Mouse (Mus musculus): ENCODE measurements around the gene Ankrd53. TPM values are rescaled to one million over a fixed set of nuclear protein-coding genes. Genes with fewer than 3 reads are reported as not detected.

The Ankrd53 gene
- 0.46 TPM for polyA plus RNA-seq (2014; fragmentation: Illumina TruSeq; extraction: RNeasy Lipid Tissue Mini Kit (QIAGEN cat#74804); ENCODE audit: low read depth, low replicate concordance)

DNA sequence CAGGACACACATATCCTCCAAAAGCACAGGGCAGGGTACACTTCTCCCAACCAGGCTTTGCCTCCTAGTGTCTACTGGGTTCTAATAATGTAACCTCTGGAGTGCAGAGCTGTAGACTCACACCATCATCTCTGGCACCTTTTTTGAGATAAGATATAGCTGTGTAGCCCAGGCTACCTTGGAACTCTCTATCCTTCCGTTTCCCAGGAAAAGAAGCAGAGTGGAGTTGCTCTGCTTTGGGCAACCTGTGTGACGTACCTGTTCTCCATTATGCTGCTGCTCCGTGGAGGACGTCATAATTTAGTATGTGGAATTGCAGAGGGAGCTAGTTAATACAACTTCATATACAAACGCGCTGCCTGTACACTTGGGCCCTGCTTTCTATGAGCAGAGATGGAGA is at the start of gene Ankrd53:
Gene Ankrd53, plus strand, starts transcription at position 301 of the 400 bp plus-strand sequence.

GRCm38 (mm10) chr6:83742761-83743160 is 19.7 kb upstream of the Ankrd53 start, which contains the start of gene Atp6v1b1:
TSS of gene Atp6v1b1 (plus strand) at chr6:83742990.

GRCm38 (mm10) chr6:83775638-83776293 is 13.3 kb downstream of the Ankrd53 start, which contains the start of gene Tex261:
TSS of gene Tex261 (minus strand) at chr6:83775813.

DNA sequence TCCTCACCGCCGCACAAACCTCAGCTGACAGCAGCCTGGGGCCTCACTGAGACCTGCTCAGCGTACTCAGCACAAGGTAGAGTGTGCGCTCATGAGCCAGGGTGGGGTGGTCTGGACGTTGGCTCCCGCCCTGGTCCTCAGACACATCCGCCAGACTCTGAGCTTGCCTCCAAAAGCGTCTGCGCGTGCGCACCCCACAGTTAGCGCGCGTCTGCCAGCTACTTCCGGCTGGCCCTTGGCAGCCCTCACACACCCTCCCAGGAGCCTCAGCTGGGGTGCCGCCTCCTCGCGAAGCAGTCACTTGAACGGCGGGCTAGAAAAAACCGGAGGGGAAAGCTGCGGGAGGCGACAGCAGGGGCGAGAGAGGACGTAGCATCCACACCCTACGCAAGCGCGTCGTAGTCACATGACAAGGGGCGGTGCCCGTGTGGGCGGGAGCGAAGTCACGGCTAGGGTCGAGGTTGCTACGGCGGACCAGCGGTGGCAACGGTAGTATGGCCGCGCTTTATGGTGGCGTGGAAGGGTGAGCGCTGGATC is 32.4 kb downstream of the Ankrd53 start, which contains the start of gene Nagk:
Gene Nagk, plus strand, starts transcription at position 223 of the 537 bp plus-strand sequence.

Other genes starting within 250 kb of the Ankrd53 start
- gene Actg2, start 226.4 kb upstream of the Ankrd53 start, polyA plus RNA-seq (2014; fragmentation: Illumina TruSeq; extraction: RNeasy Lipid Tissue Mini Kit (QIAGEN cat#74804); ENCODE audit: low read depth, low replicate concordance) = 787 TPM
- gene Stambp, start 189.9 kb upstream of the Ankrd53 start, polyA plus RNA-seq (2014; fragmentation: Illumina TruSeq; extraction: RNeasy Lipid Tissue Mini Kit (QIAGEN cat#74804); ENCODE audit: low read depth, low replicate concordance) = 24.4 TPM
- gene Clec4f, start 106.5 kb upstream of the Ankrd53 start, polyA plus RNA-seq (2014; fragmentation: Illumina TruSeq; extraction: RNeasy Lipid Tissue Mini Kit (QIAGEN cat#74804); ENCODE audit: low read depth, low replicate concordance) = not detected
- not detected for gene Cd207, start 84.8 kb upstream of the Ankrd53 start, polyA plus RNA-seq (2014; fragmentation: Illumina TruSeq; extraction: RNeasy Lipid Tissue Mini Kit (QIAGEN cat#74804); ENCODE audit: low read depth, low replicate concordance)
- gene Vax2, start 51.4 kb upstream of the Ankrd53 start, polyA plus RNA-seq (2014; fragmentation: Illumina TruSeq; extraction: RNeasy Lipid Tissue Mini Kit (QIAGEN cat#74804); ENCODE audit: low read depth, low replicate concordance) = not detected
- 9.2 TPM for gene Atp6v1b1, start 19.7 kb upstream of the Ankrd53 start, polyA plus RNA-seq (2014; fragmentation: Illumina TruSeq; extraction: RNeasy Lipid Tissue Mini Kit (QIAGEN cat#74804); ENCODE audit: low read depth, low replicate concordance)
- 71.7 TPM for gene Tex261, start 13.2 kb downstream of the Ankrd53 start, polyA plus RNA-seq (2014; fragmentation: Illumina TruSeq; extraction: RNeasy Lipid Tissue Mini Kit (QIAGEN cat#74804); ENCODE audit: low read depth, low replicate concordance)
- gene Nagk, start 32.3 kb downstream of the Ankrd53 start, polyA plus RNA-seq (2014; fragmentation: Illumina TruSeq; extraction: RNeasy Lipid Tissue Mini Kit (QIAGEN cat#74804); ENCODE audit: low read depth, low replicate concordance) = 55.5 TPM
- gene Paip2b, start 69.1 kb downstream of the Ankrd53 start, polyA plus RNA-seq (2014; fragmentation: Illumina TruSeq; extraction: RNeasy Lipid Tissue Mini Kit (QIAGEN cat#74804); ENCODE audit: low read depth, low replicate concordance) = 30.4 TPM
- gene Zfp638, start 104.5 kb downstream of the Ankrd53 start, polyA plus RNA-seq (2014; fragmentation: Illumina TruSeq; extraction: RNeasy Lipid Tissue Mini Kit (QIAGEN cat#74804); ENCODE audit: low read depth, low replicate concordance) = 49.2 TPM
- 42.1 TPM for gene Dysf, start 245.9 kb downstream of the Ankrd53 start, polyA plus RNA-seq (2014; fragmentation: Illumina TruSeq; extraction: RNeasy Lipid Tissue Mini Kit (QIAGEN cat#74804); ENCODE audit: low read depth, low replicate concordance)